Mouse (Mus musculus) C2C12 (cell line): ENCODE measurements around the gene Brd9. TPM values are rescaled to one million over a fixed set of nuclear protein-coding genes. Genes with fewer than 3 reads are reported as not detected.

Experiments used
- H3K27me3 ChIP-seq: one replicate; pipeline ENCODE4 v1.6.1; 2011; ENCODE audit not compliant: control insufficient read depth, insufficient read depth, insufficient read length
- H3K36me3 ChIP-seq: one replicate; pipeline ENCODE4 v1.6.1; 2011; ENCODE audit not compliant: control insufficient read depth, insufficient read depth
- H3K4me3 ChIP-seq: one replicate; pipeline ENCODE4 v1.5.1; 2011; ENCODE audit warnings: mild to moderate bottlenecking, control low read depth; ENCODE audit not compliant: poor library complexity, insufficient read depth, severe bottlenecking
- H3K79me2 ChIP-seq: one replicate; pipeline ENCODE4 v1.6.1; 2011; ENCODE audit not compliant: control insufficient read depth, insufficient read depth
- H3K79me3 ChIP-seq: one replicate; pipeline ENCODE4 v1.6.1; 2011; ENCODE audit warnings: low read depth, control low read depth
- H3ac ChIP-seq: one replicate; pipeline ENCODE3; 2011; ENCODE audit warnings: low read depth; ENCODE audit not compliant: control insufficient read depth, insufficient read length
- CEBPB ChIP-seq: IDR thresholded peaks from one replicate; pipeline ENCODE4 v1.6.1; 2011; ENCODE audit warnings: low read depth, mild to moderate bottlenecking, control low read depth, moderate library complexity
- CTCF ChIP-seq: IDR thresholded peaks from one replicate; pipeline ENCODE4 v1.5.1; 2011; ENCODE audit not compliant: control insufficient read depth, insufficient read depth, insufficient read length
- FOSL1 ChIP-seq: IDR thresholded peaks from one replicate; pipeline ENCODE4 v1.8.0; 2011; ENCODE audit warnings: mild to moderate bottlenecking, low read length; ENCODE audit not compliant: poor library complexity, insufficient read depth, severe bottlenecking
- MAX ChIP-seq: IDR thresholded peaks from one replicate; pipeline ENCODE4 v1.6.1; 2011; ENCODE audit warnings: mild to moderate bottlenecking, control low read depth
- MYOD1 ChIP-seq: IDR thresholded peaks from one replicate; pipeline ENCODE4 v1.6.1; 2011; ENCODE audit warnings: low read depth; ENCODE audit not compliant: control insufficient read depth, insufficient read length
- MYOG ChIP-seq: IDR thresholded peaks from one replicate; pipeline ENCODE4 v1.6.1; 2011; ENCODE audit not compliant: control insufficient read depth, insufficient read length; ENCODE audit errors: extremely low read depth
- USF1 ChIP-seq: IDR thresholded peaks from one replicate; pipeline ENCODE4 v1.6.1; 2011; ENCODE audit warnings: low read depth, mild to moderate bottlenecking, control low read depth, moderate library complexity
- microRNA-seq: library from miRNA; unstranded; fragments of <30 nt; microRNA quantifications from one replicate; pipeline ENCODE4, GENCODE M21; 2019; ENCODE audit warnings: borderline microRNAs expressed
- polyA plus RNA-seq: library from polyadenylated mRNA; unstranded; fragments of >200 nt; fragmentation: generic; extraction: Trizol; gene quantifications from one replicate; pipeline ENCODE4 v1.2.1, GENCODE M21; 2012; ENCODE audit warnings: missing spikeins

The Brd9 gene
- polyA plus RNA-seq, 1 experiment = 22.7 TPM

DNA sequence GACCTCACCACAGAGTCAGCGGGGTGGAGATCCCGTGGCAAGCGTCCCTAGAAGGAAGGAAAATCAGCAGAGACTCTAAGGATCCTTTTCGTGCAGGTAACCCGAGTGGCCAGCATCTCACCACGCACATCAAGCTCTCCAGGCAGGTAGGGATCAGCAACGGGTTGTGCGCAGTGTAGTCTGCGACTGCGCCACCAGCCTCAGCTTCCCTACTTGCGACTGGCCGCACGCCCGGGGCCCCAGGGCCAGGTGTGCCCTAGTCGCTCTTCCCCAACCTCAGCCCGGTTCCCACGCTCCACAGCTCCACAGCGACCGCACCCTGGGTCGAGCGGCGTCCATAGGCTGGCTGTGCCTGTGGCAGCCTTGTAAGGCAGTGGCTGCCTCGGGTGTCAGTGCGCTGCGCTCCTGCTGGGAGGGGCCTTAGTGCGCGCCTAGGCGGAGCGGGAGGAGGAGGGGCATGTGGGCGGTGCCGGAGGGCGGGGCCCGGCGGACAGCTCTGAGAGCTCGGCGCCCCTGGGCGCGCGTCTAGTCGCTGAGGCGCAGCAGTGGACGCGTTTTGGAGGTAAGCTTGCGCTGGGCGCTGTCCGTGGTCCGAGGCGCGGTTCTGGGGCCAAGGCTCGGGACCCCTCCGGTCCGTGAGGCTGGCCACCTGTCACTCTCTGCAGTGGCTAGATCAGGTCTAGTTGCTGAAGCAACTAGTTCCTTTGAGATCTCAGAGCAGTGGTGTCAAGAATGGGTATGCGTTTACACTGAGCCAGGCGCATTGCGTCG lies 71.5 kb downstream of the Brd9 start, which contains the start of gene Tppp:
Gene Tppp, plus strand, starts transcription at position 460 of the 771 bp plus-strand sequence.
- Histone ChIP-seq H3K4me3 (no peak within 1 kb of the TSS), H3K79me2 (no peaks in the 10 kb centered on the region), H3ac (peak within 1 kb of the TSS; percentile 59), H3K27me3 (peaks cover 9% of the 10 kb centered on the region), H3K36me3 (no peaks in the 10 kb centered on the region), H3K79me3 (no peaks in the 10 kb centered on the region)
- TF ChIP-seq MYOG (no peak), MAX (no peak), USF1 (no peak), FOSL1 (no peak), CEBPB (no peak), MYOD1 (no peak), CTCF (no peak)

GRCm38 (mm10) chr13:74009791-74010614 lies 72.4 kb downstream of the Brd9 start:
- no peak overlapping the region for H3ac ChIP-seq
- TF ChIP-seq MYOG = no peak
- peak; percentile 69 for TF ChIP-seq USF1
- peaks cover 9% of the 10 kb centered on the region for H3K27me3 ChIP-seq
- H3K36me3 ChIP-seq = no peaks in the 10 kb centered on the region
- H3K79me2 ChIP-seq = no peaks in the 10 kb centered on the region
- no peak overlapping the region for H3K4me3 ChIP-seq
- no peaks in the 10 kb centered on the region for H3K79me3 ChIP-seq

Small RNA genes lying within 50 kb of the gene (microRNA-seq; reads per million reads assigned to microRNA genes)
- not detected for gene Gm25197

Other genes starting within 250 kb of the Brd9 start
- not detected for gene Slc6a19, start 232.9 kb upstream of the Brd9 start, polyA plus RNA-seq
- gene Slc12a7, start 204.7 kb upstream of the Brd9 start, polyA plus RNA-seq = 28.7 TPM
- gene Nkd2, start 90.2 kb upstream of the Brd9 start, polyA plus RNA-seq = 0.04 TPM
- gene Trip13, start within 50 bp of the Brd9 start, polyA plus RNA-seq = 17.5 TPM
- not detected for gene Zdhhc11, start 26.0 kb downstream of the Brd9 start, polyA plus RNA-seq
- 0.02 TPM for gene Tppp, start 71.6 kb downstream of the Brd9 start, polyA plus RNA-seq
- 2.2 TPM for gene Cep72, start 124.5 kb downstream of the Brd9 start, polyA plus RNA-seq
- gene Slc9a3, start 183.6 kb downstream of the Brd9 start, polyA plus RNA-seq = 0.01 TPM